Mouse (Mus musculus): ENCODE data around the gene Ccl20. TPM values are rescaled to one million over a fixed set of nuclear protein-coding genes. Genes with fewer than 3 reads are reported as not detected.

The Ccl20 gene
- polyA plus RNA-seq, 1 experiment from 2014 or later, result 0.23 TPM

DNA sequence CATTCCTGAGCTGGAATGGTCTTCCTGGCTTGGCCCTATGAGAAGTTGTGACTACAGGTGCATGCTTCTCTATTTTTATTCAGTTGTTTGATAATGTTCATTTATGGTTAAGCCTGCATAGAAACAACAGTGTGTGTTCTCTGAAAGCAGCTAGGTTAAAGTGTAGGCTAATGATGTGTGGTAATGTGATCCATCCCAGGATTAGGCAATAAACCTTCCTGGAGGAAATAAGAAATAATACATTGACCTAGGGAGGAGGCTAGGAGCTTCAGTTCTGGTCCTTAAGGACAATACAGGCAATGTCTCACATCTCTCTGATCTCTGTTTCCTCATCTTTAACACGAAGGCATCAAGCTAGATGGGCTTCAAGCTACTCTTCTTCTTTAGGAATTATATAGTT lies 11.1 kb upstream of the Ccl20 start:
- Histone ChIP-seq H3K36me3 (no peaks in the 10 kb centered on the region), H3K4me3 (replicated peaks) (no peak overlapping the region), H3K27ac (no peak overlapping the region), H3K4me1 (replicated peaks) (no peaks in the 10 kb centered on the region), H3K9me3 (replicated peaks) (no peaks in the 10 kb centered on the region), H3K27me3 (no peaks in the 10 kb centered on the region), H3K4me2 (no peak overlapping the region), H3K9ac (no peak overlapping the region)
- 20% methylated on average over 1 of the region's 1 CpGs for WGBS (ENCODE audit: insufficient replicate concordance)
- ATAC-seq (ENCODE audit: low read depth), result no peak
- DNase-seq, result no peak

DNA sequence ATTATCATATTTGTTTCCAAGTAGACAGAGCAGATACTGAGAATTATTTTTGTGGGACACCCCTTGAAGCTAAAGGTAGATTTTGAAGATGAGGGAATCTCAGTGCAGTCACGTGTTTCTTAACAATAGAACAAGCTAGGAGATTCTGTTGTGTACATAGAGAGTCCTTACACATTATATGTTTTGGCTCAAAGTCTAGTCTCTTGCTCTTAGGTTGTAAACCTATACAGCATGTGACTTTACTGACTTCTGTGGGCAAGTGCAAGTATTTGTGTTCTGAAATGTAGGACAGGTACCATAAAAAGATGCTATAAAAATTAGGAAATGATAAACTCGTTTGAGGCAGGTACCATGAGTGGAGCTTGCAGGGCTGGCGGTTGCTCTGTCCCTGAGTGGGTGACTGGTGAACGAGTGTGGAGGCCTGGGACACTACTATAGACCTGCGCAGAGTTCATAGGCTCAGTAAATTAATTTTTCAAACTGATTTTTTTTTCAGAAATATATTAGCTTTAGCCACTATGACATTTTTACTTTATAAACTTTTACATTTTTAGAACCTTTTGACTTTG lies 9.1 kb upstream of the Ccl20 start:
- Histone ChIP-seq H3K27me3 (no peaks in the 10 kb centered on the region), H3K27ac (no peak overlapping the region), H3K36me3 (no peaks in the 10 kb centered on the region), H3K9me3 (replicated peaks) (no peaks in the 10 kb centered on the region), H3K9ac (no peak overlapping the region), H3K4me1 (replicated peaks) (no peaks in the 10 kb centered on the region), H3K4me3 (replicated peaks) (no peak overlapping the region), H3K4me2 (no peak overlapping the region)
- 55% methylated on average over 5 of the region's 5 CpGs for WGBS (ENCODE audit: insufficient replicate concordance)
- DNase-seq (no peak), ATAC-seq (ENCODE audit: low read depth) (no peak)

DNA sequence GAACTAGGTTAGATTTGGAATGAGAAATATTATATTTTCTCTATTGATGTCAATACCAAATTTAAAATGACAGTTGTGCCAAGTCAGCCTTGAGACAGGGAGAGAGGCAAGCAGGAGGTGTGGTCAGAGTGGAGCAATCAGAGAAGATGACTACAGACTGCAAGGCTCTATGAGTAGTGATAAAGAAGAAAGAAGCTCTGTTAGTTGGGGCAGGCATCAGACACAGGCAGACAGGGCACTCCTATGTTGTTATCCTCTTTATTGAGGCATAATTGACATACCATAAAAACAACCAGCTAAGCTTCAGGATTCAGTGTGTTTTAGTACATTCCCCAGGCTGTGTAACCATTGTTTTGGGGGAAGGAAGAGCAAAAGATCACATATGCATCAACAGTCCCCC lies 5.6 kb upstream of the Ccl20 start:
- ATAC-seq (ENCODE audit: low read depth) (no peak), DNase-seq (no peak)
- H3K9ac ChIP-seq, result no peak overlapping the region
- no peaks in the 10 kb centered on the region for H3K4me1 ChIP-seq (replicated peaks)
- no peak overlapping the region for H3K27ac ChIP-seq
- H3K9me3 ChIP-seq (replicated peaks), result no peaks in the 10 kb centered on the region
- no peaks in the 10 kb centered on the region for H3K36me3 ChIP-seq
- H3K4me3 ChIP-seq (replicated peaks), result no peak overlapping the region
- no peak overlapping the region for H3K4me2 ChIP-seq
- no peaks in the 10 kb centered on the region for H3K27me3 ChIP-seq

DNA sequence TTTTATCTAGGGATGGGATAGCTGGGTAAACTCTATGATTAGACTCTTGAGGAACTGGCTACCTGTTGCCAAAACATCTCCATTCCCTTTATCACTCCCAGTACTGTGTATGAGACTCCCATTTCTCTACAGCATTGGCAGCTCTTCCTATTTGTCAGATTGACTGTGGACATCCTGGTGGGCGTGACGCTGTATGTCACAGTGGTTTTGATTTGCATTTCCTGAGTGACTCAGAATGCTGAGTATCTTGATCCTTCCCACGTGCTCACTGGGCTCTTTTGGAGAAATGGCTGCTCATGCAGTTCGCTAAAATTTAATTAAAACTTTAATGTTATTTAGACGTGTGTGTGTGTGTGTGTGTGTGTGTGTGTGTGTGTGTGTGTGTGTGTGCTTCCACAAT lies 4.8 kb upstream of the Ccl20 start:
- ATAC-seq (ENCODE audit: low read depth), result no peak
- H3K4me1 ChIP-seq (replicated peaks), result no peaks in the 10 kb centered on the region
- no peak overlapping the region for H3K4me3 ChIP-seq (replicated peaks)
- H3K27ac ChIP-seq, result no peak overlapping the region
- H3K27me3 ChIP-seq, result no peaks in the 10 kb centered on the region
- DNase-seq, result no peak
- no peak overlapping the region for H3K4me2 ChIP-seq
- no peaks in the 10 kb centered on the region for H3K36me3 ChIP-seq
- no peaks in the 10 kb centered on the region for H3K9me3 ChIP-seq (replicated peaks)
- H3K9ac ChIP-seq, result no peak overlapping the region
- 31% methylated on average over 5 of the region's 5 CpGs for whole genome bisulfite sequencing (ENCODE audit: insufficient replicate concordance)

DNA sequence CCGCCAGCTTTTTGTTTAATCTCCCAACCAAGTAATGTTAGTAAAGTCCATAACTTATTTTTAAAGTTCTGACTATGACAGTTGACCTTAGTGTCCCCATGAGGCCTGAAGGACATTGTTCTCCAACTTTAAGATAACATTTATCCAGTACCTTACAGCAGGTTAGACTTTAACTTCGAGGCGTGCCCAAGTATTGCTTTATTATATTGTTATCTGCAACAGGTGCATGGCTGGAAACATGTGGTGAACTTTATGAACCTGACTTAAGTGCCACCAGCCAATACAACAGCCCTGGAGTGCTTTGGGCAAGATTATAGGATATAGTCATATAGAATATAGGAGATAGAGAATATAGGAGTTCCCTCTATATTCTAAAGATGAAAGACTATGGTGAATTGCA lies 651 bp downstream of the Ccl20 start:
- Histone ChIP-seq H3K9me3 (replicated peaks) (no peaks in the 10 kb centered on the region), H3K4me1 (replicated peaks) (no peaks in the 10 kb centered on the region), H3K36me3 (no peaks in the 10 kb centered on the region), H3K4me3 (replicated peaks) (no peak overlapping the region), H3K27ac (no peak overlapping the region), H3K4me2 (no peak overlapping the region), H3K9ac (no peak overlapping the region), H3K27me3 (no peaks in the 10 kb centered on the region)
- 81% methylated on average over 3 of the region's 3 CpGs for WGBS (ENCODE audit: insufficient replicate concordance)
- DNase-seq (no peak), ATAC-seq (ENCODE audit: low read depth) (no peak)

DNA sequence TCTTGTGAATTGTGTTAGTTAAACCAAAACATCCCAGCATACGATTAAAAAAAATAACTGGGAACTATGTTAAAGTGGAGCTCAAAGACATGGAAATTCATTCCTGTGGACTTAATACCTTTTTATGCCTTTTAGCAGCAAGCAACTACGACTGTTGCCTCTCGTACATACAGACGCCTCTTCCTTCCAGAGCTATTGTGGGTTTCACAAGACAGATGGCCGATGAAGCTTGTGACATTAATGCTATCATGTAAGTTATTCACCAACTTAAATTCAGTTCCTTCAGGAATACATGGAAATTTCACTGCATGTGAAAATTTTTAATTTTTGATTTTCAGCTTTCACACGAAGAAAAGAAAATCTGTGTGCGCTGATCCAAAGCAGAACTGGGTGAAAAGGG lies 1.1 kb downstream of the Ccl20 start:
- H3K4me3 ChIP-seq (replicated peaks), result no peak overlapping the region
- no peaks in the 10 kb centered on the region for H3K27me3 ChIP-seq
- DNase-seq (no peak), ATAC-seq (ENCODE audit: low read depth) (no peak)
- no peaks in the 10 kb centered on the region for H3K9me3 ChIP-seq (replicated peaks)
- H3K4me2 ChIP-seq, result no peak overlapping the region
- no peak overlapping the region for H3K27ac ChIP-seq
- H3K36me3 ChIP-seq, result no peaks in the 10 kb centered on the region
- 68% methylated on average over 7 of the region's 7 CpGs for WGBS (ENCODE audit: insufficient replicate concordance)
- no peak overlapping the region for H3K9ac ChIP-seq
- H3K4me1 ChIP-seq (replicated peaks), result no peaks in the 10 kb centered on the region

DNA sequence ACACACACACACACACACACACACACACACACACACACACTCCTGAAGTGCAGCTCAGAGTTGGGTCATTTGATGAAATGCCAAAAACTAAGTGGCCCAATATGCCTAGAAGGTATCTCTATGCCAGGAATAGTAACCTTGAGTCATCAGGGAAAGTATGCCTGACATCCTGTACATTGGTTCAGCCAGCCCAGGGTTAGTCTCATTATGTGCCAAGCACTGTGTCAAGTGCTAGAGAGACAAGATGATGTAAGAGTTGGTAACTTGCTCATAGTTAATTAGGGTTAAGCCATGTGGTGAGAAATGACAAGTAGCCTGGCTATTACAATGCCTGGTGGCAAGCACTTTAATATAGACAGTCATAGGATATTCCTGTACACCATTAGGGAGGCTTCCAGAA lies 3.3 kb downstream of the Ccl20 start:
- no peak overlapping the region for H3K4me3 ChIP-seq (replicated peaks)
- no peaks in the 10 kb centered on the region for H3K4me1 ChIP-seq (replicated peaks)
- no peaks in the 10 kb centered on the region for H3K36me3 ChIP-seq
- no peak overlapping the region for H3K9ac ChIP-seq
- no peak for DNase-seq
- no peak overlapping the region for H3K4me2 ChIP-seq
- H3K9me3 ChIP-seq (replicated peaks), result no peaks in the 10 kb centered on the region
- no peak overlapping the region for H3K27ac ChIP-seq
- H3K27me3 ChIP-seq, result no peaks in the 10 kb centered on the region
- no peak for ATAC-seq (ENCODE audit: low read depth)

DNA sequence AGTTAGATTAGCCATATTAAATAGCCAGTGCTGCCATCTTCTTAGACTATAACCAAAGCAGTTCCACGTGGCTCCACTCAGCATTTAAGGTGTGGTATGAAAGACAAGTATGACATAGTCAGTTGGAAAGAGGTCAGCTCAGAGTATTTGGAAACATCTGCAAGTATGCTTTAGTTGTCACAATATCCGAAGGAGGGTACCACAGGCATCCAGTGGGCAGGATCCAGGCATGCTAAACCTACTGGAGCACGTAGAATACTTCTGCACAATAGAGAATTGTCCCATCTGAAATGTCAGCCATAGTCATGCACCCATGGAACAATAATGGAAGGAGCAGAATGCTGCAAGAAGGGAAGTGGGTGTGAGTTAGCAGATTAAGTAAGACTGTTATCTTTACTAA lies 3.7 kb downstream of the Ccl20 start:
- no peaks in the 10 kb centered on the region for H3K36me3 ChIP-seq
- no peaks in the 10 kb centered on the region for H3K4me1 ChIP-seq (replicated peaks)
- H3K9ac ChIP-seq, result no peak overlapping the region
- DNase-seq (no peak), ATAC-seq (ENCODE audit: low read depth) (no peak)
- no peaks in the 10 kb centered on the region for H3K27me3 ChIP-seq
- 47% methylated on average over 3 of the region's 3 CpGs for WGBS (ENCODE audit: insufficient replicate concordance)
- no peaks in the 10 kb centered on the region for H3K9me3 ChIP-seq (replicated peaks)
- no peak overlapping the region for H3K27ac ChIP-seq
- no peak overlapping the region for H3K4me2 ChIP-seq
- no peak overlapping the region for H3K4me3 ChIP-seq (replicated peaks)

DNA sequence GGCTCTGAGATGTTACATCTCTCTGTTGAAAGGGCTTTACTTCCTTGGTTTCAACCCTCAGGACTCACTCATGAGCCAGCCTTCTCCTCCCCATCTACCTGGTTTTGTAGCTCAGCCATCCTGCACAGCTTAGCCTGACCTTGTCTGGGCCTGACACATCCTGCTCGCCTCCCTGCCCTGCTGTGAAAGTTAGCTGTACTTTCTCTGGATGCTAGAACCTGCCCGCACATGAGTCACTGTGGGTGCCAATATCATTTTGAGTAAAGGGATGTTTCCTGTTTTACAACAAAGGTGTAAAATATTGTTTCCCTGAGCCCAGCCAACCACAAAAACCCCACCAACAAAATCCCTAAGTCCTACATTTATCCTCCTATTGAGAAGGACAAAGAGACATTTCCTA lies 6.6 kb downstream of the Ccl20 start:
- Histone ChIP-seq H3K9me3 (replicated peaks) (no peaks in the 10 kb centered on the region), H3K36me3 (no peaks in the 10 kb centered on the region), H3K27ac (no peak overlapping the region), H3K27me3 (no peaks in the 10 kb centered on the region), H3K9ac (no peak overlapping the region), H3K4me2 (no peak overlapping the region), H3K4me3 (replicated peaks) (no peak overlapping the region), H3K4me1 (replicated peaks) (no peaks in the 10 kb centered on the region)
- ATAC-seq (ENCODE audit: low read depth) (no peak), DNase-seq (no peak)
- 70% methylated on average over 2 of the region's 2 CpGs for WGBS (ENCODE audit: insufficient replicate concordance)

DNA sequence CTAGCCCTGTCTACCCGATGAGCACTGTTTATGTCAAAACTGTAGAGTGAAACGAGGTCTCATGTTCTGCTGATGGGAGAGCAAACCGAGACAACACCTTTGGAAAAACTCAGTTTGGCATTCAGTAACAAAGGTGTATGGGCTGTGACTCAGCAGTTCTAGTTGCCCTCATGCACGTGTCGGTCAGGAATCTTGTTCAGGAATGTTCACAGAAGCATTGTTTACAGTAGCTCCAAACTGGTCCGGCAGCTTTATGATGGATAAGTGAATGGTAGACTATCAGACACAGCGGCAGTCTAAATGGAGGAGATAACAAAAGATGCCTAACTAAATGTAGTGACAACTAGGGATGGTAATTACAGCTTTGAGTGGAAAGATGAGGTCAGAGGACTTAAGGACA lies 19.3 kb downstream of the Ccl20 start:
- Histone ChIP-seq H3K4me2 (no peak overlapping the region), H3K4me1 (replicated peaks) (no peaks in the 10 kb centered on the region), H3K27me3 (no peaks in the 10 kb centered on the region), H3K4me3 (replicated peaks) (no peak overlapping the region), H3K27ac (no peak overlapping the region), H3K36me3 (no peaks in the 10 kb centered on the region), H3K9ac (no peak overlapping the region), H3K9me3 (replicated peaks) (no peaks in the 10 kb centered on the region)
- DNase-seq (no peak), ATAC-seq (ENCODE audit: low read depth) (no peak)
- WGBS (ENCODE audit: insufficient replicate concordance), result 60% methylated on average over 7 of the region's 7 CpGs

DNA sequence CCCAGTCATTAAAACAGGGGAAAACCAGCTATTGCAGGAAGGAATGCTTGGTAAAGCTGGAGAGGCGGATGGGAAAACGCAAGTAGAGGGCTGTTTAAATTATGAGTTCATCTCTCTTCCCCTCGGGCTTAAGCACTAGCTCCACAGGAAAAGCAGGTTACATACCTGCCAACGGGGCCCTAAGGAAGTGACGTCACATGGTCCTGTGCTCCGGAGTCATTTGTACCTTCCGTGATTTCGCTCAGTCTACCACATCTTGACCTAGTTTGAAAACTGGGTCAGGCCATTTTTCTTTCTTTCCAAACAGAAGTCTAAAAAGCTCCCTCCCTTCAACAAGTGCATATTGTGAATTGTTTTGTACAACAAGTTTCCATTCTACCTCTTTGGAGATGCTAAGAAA lies 21.3 kb downstream of the Ccl20 start:
- H3K27me3 ChIP-seq, result no peaks in the 10 kb centered on the region
- no peaks in the 10 kb centered on the region for H3K4me1 ChIP-seq (replicated peaks)
- ATAC-seq (ENCODE audit: low read depth) (no peak), DNase-seq (no peak)
- no peak overlapping the region for H3K4me3 ChIP-seq (replicated peaks)
- H3K36me3 ChIP-seq, result no peaks in the 10 kb centered on the region
- no peak overlapping the region for H3K9ac ChIP-seq
- no peak overlapping the region for H3K27ac ChIP-seq
- 72% methylated on average over 8 of the region's 8 CpGs for WGBS (ENCODE audit: insufficient replicate concordance)
- H3K4me2 ChIP-seq, result no peak overlapping the region
- H3K9me3 ChIP-seq (replicated peaks), result no peaks in the 10 kb centered on the region

DNA sequence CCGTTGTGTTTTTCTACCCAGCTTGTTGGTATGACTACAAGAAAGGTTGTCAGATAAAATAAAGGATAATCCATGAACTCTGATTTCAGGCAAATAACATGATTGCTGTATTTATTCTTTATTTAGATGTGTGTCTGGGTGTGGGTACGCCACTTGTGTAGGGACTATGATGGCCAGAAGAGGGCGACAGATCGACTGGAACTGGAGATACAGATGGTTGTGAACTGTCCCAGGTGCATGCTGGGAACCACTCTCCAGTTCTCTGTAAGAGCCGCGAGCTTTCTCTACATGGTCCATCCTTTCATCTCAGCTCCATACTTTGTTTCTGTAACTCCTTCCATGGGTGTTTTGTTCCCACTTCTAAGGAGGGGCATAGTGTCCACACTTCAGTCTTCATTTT lies 22.2 kb downstream of the Ccl20 start:
- Histone ChIP-seq H3K4me3 (replicated peaks) (no peak overlapping the region), H3K36me3 (no peaks in the 10 kb centered on the region), H3K4me1 (replicated peaks) (no peaks in the 10 kb centered on the region), H3K4me2 (no peak overlapping the region), H3K27ac (no peak overlapping the region), H3K9ac (no peak overlapping the region), H3K9me3 (replicated peaks) (no peaks in the 10 kb centered on the region), H3K27me3 (no peaks in the 10 kb centered on the region)
- 62% methylated on average over 6 of the region's 6 CpGs for WGBS (ENCODE audit: insufficient replicate concordance)
- ATAC-seq (ENCODE audit: low read depth), result no peak
- no peak for DNase-seq

DNA sequence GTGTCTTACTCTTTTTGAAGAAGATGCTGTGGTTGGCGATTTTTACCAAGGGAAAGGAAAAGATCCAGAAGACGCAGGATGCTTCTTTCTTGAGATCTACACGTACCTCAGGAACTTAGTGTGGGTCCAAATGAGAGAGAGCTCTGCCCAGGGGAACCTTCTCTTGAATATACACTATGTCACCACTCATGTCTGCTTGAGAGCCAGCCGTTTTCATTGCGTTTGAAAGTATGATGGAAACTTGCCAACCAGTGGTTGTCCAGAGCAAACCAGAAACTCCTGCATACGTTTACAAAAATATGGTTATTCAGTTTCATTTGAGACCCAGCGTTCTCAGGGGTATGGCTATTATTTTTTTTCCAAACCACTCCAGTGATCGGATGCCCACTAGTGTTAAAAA lies 24.9 kb downstream of the Ccl20 start:
- Histone ChIP-seq H3K9ac (no peak overlapping the region), H3K4me2 (no peak overlapping the region)

More for the DNA sequence above, 24.9 kb downstream of the Ccl20 start:
- Histone ChIP-seq H3K4me1 (replicated peaks) (no peaks in the 10 kb centered on the region), H3K27me3 (no peaks in the 10 kb centered on the region), H3K9me3 (replicated peaks) (no peaks in the 10 kb centered on the region), H3K36me3 (no peaks in the 10 kb centered on the region), H3K4me3 (replicated peaks) (no peak overlapping the region), H3K27ac (no peak overlapping the region)
- ATAC-seq (ENCODE audit: low read depth) (no peak), DNase-seq (no peak)
- WGBS (ENCODE audit: insufficient replicate concordance), result 58% methylated on average over 8 of the region's 8 CpGs

All from liver, embryonic 13.5 days (tissue).